In genomic region chr13:102255401-102256371, GRCm38 (mm10) we compare ENCODE assay signal across 15 mouse cellular contexts.
DNase-seq lines count a peak whose midpoint lies in the region.
"Had no signal": no experiment of that assay in that cellular context is flagged by ENCODE, and none has a peak within 500 bp of the region (broad histone marks: within the 10 kb centered on the region; RNA-seq: fewer than 3 reads in every experiment).

No protein-coding gene starts in this region.

- 38% methylated on average over 7 of the region's 7 CpGs for WGBS in large intestine, adult 2 months

- DNase-seq in 3T3-L1 (ENCODE audit: low read depth, low spot score): peak; percentile 56
- DNase-seq in 416B (ENCODE audit: low read depth): peak; percentile 21
- DNase-seq in gonadal fat pad, adult 2 months (ENCODE audit: low read depth): peak; percentile 77
- peak; percentile 21 for DNase-seq in large intestine, adult 2 months (ENCODE audit: low read depth, low spot score)
- no peak for DNase-seq in layer of hippocampus, postnatal 14 days (ENCODE audit: low spot score in 2 of 2)
- DNase-seq in ovary, postnatal 10 days (ENCODE audit: low spot score): no peak
- no peak for DNase-seq in kidney, postnatal 25 days
- DNase-seq: adrenal gland, postnatal 10 days; cerebellum, adult 11 months; cerebellum, adult 9-10 months; cerebellum, postnatal 25 days; gastrocnemius, postnatal 10 days; heart, adult 2 months; heart, postnatal 36 days; kidney, adult 2 months had no signal

Comparison
In these comparisons a context has a peak if more than half of its experiments do, and no peak if none do; other contexts are left out.
1. DNase-seq: peak in 3T3-L1 (single experiment), 416B (single experiment), gonadal fat pad, adult 2 months (single experiment) and large intestine, adult 2 months (single experiment); none in layer of hippocampus, postnatal 14 days (0 of 2), ovary, postnatal 10 days (single experiment) and kidney, postnatal 25 days (0 of 2).